Mouse (Mus musculus): Measurements from ENCODE around the gene Pctp. TPM values are rescaled to one million over a fixed set of nuclear protein-coding genes. Genes with fewer than 3 reads are reported as not detected.

Gene Pctp
- polyA plus RNA-seq, 1 experiment, result 13.9 TPM

DNA sequence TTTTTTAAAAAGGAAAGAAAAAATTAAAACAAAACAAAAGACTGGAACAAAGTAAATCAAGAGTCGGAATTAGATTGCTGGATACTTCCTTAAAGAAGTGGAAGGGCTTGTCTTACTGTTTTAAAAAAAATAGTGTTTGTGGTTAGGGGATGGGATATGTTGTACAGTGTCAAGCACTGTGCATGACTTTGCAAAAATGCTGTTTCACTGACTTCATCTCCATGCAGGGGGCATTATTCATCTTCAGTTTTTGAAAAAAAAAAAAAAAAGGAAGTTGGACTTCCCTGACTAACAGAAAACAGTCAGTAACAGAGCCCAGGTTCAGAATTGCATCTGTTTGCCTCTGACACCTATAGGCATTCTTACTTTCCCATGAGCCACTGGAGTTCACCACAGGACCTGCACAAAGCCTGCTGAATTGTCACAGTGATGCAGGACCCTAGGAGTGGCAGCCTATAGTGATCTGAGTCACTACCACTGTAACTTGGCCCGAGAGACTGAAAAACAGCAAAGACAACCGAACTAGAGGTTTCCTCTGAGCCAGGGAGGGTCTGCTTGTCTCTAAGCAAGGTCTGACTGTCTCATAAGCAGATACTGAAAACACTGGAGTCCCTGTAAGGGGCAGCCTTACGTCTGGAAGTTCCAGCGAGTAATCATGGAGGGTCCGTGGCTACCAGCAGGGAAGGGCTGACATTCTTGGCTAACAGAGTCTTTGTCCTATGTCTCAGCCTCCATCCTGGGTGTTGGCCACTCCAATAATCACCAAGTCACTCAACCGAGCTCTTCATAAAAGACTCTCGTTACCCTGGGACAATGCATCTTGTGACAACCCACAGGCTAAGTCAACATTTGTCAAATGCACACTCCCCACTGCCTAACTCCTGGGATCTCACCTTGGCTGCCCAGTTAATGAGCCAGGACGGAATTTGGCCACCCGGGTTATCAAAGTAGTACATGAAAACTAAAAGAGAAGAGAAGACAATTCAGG lies 17.2 kb downstream of the Pctp start:
- TF ChIP-seq POLR2A (IDR thresholded peaks at IDR 0.05; ENCODE audit: insufficient read depth, low read length) (no peak), EP300 (IDR thresholded peaks at IDR 0.05; ENCODE audit: insufficient read depth, low read depth, low read length) (no peak), CTCF (IDR thresholded peaks at IDR 0.05; ENCODE audit: low read depth, low read length) (no peak)
- Histone ChIP-seq H3K4me1 (ENCODE audit: control insufficient read depth, insufficient read depth, low read length) (no peaks in the 10 kb centered on the region), H3K9ac (ENCODE audit: low read depth, poor library complexity, severe bottlenecking) (no peak overlapping the region)

DNA sequence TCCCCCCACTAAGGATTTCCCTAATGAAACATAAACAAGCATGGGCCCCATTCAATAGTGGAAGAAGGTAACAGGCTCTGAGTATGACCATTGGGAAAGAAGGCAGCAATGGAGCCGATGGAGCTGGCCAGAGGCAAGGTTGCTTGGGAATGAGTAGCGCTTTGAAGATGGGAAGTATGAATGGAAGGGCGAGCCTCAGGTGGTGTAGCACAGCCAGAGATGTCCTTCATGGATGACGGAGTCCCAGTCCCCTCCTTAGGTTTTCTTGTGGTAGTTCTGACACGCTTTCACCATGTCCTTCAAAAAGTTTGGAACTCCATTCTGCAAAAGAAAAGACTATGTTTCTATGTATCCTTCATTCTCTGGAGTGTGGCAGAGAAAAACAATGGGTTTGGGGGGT lies 18.3 kb downstream of the Pctp start:
- Histone ChIP-seq H3K4me3 (ENCODE audit: low read depth, low read length) (no peak overlapping the region), H3K4me1 (ENCODE audit: control insufficient read depth, insufficient read depth, low read length) (no peaks in the 10 kb centered on the region), H3K27ac (ENCODE audit: insufficient read depth, low read length) (no peak overlapping the region), H3K36me3 (ENCODE audit: control insufficient read depth, insufficient read depth, low read length, poor library complexity, severe bottlenecking) (no peaks in the 10 kb centered on the region), H3K9ac (ENCODE audit: low read depth, poor library complexity, severe bottlenecking) (no peak overlapping the region), H3K27me3 (ENCODE audit: control insufficient read depth, insufficient read depth, low read length, poor library complexity, severe bottlenecking) (no peaks in the 10 kb centered on the region), H3K9me3 (replicated peaks; ENCODE audit: control insufficient read depth, insufficient read depth, low read length, poor library complexity, severe bottlenecking) (no peaks in the 10 kb centered on the region)
- TF ChIP-seq POLR2A (IDR thresholded peaks at IDR 0.05; ENCODE audit: insufficient read depth, low read length) (no peak), CTCF (IDR thresholded peaks at IDR 0.05; ENCODE audit: low read depth, low read length) (no peak), EP300 (IDR thresholded peaks at IDR 0.05; ENCODE audit: insufficient read depth, low read depth, low read length) (no peak)

More for the DNA sequence above, 17.2 kb downstream of the Pctp start:
- Histone ChIP-seq H3K9me3 (replicated peaks; ENCODE audit: control insufficient read depth, insufficient read depth, low read length, poor library complexity, severe bottlenecking) (no peaks in the 10 kb centered on the region), H3K27ac (ENCODE audit: insufficient read depth, low read length) (no peak overlapping the region), H3K4me3 (ENCODE audit: low read depth, low read length) (no peak overlapping the region), H3K27me3 (ENCODE audit: control insufficient read depth, insufficient read depth, low read length, poor library complexity, severe bottlenecking) (no peaks in the 10 kb centered on the region), H3K36me3 (ENCODE audit: control insufficient read depth, insufficient read depth, low read length, poor library complexity, severe bottlenecking) (no peaks in the 10 kb centered on the region)

DNA sequence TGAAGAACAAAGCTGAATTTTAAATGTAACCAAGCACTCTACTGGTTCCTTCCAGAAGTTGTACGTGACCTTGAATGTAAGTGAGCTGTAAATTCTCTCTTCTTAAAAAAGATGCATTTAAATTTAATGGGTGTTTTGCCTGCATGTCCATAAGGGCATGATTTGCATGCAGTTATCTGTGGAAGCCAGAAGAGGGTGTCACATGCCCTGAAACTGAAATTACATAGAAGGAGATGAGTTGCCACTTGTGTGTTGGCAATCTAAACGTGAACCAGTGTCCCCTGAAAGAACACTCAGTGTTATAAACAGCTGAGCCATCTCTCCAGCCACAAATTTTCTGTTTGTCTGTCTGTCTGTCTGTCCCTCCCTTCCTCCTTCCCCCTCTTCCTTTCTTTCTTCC lies 19.8 kb downstream of the Pctp start:
- Histone ChIP-seq H3K4me3 (ENCODE audit: low read depth, low read length) (no peak overlapping the region), H3K9ac (ENCODE audit: low read depth, poor library complexity, severe bottlenecking) (no peak overlapping the region), H3K27ac (ENCODE audit: insufficient read depth, low read length) (no peak overlapping the region), H3K4me1 (ENCODE audit: control insufficient read depth, insufficient read depth, low read length) (no peaks in the 10 kb centered on the region), H3K27me3 (ENCODE audit: control insufficient read depth, insufficient read depth, low read length, poor library complexity, severe bottlenecking) (no peaks in the 10 kb centered on the region), H3K9me3 (replicated peaks; ENCODE audit: control insufficient read depth, insufficient read depth, low read length, poor library complexity, severe bottlenecking) (no peaks in the 10 kb centered on the region), H3K36me3 (ENCODE audit: control insufficient read depth, insufficient read depth, low read length, poor library complexity, severe bottlenecking) (no peaks in the 10 kb centered on the region)
- no peak for TF ChIP-seq POLR2A (IDR thresholded peaks at IDR 0.05; ENCODE audit: insufficient read depth, low read length)
- no peak for TF ChIP-seq CTCF (IDR thresholded peaks at IDR 0.05; ENCODE audit: low read depth, low read length)
- no peak for TF ChIP-seq EP300 (IDR thresholded peaks at IDR 0.05; ENCODE audit: insufficient read depth, low read depth, low read length)

DNA sequence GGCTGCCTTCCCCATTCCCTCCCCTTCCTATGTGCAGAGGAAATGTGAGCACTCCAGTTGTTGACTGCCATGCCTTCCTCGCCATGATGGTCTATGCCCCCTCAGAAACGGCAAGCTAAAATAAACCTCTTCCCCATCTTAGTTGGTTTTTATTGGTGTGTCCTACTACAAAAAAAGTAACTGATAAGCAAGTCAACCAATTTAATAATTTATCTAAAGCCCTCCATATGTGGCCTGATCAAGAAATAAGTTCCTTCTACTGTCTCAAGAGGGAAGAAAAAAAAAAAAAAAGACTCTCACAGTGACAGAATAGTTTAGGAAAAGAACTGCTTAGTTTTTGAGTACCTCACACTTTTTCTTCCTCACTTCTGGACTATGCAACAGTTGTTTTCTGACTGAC lies 22.6 kb downstream of the Pctp start:
- H3K9me3 ChIP-seq (replicated peaks; ENCODE audit: control insufficient read depth, insufficient read depth, low read length, poor library complexity, severe bottlenecking), result no peaks in the 10 kb centered on the region
- H3K36me3 ChIP-seq (ENCODE audit: control insufficient read depth, insufficient read depth, low read length, poor library complexity, severe bottlenecking), result no peaks in the 10 kb centered on the region
- H3K4me1 ChIP-seq (ENCODE audit: control insufficient read depth, insufficient read depth, low read length), result no peaks in the 10 kb centered on the region
- TF ChIP-seq EP300 (IDR thresholded peaks at IDR 0.05; ENCODE audit: insufficient read depth, low read depth, low read length) (no peak), POLR2A (IDR thresholded peaks at IDR 0.05; ENCODE audit: insufficient read depth, low read length) (no peak), CTCF (IDR thresholded peaks at IDR 0.05; ENCODE audit: low read depth, low read length) (no peak)
- H3K27ac ChIP-seq (ENCODE audit: insufficient read depth, low read length), result no peak overlapping the region
- H3K4me3 ChIP-seq (ENCODE audit: low read depth, low read length), result no peak overlapping the region
- no peaks in the 10 kb centered on the region for H3K27me3 ChIP-seq (ENCODE audit: control insufficient read depth, insufficient read depth, low read length, poor library complexity, severe bottlenecking)
- H3K9ac ChIP-seq (ENCODE audit: low read depth, poor library complexity, severe bottlenecking), result no peak overlapping the region

DNA sequence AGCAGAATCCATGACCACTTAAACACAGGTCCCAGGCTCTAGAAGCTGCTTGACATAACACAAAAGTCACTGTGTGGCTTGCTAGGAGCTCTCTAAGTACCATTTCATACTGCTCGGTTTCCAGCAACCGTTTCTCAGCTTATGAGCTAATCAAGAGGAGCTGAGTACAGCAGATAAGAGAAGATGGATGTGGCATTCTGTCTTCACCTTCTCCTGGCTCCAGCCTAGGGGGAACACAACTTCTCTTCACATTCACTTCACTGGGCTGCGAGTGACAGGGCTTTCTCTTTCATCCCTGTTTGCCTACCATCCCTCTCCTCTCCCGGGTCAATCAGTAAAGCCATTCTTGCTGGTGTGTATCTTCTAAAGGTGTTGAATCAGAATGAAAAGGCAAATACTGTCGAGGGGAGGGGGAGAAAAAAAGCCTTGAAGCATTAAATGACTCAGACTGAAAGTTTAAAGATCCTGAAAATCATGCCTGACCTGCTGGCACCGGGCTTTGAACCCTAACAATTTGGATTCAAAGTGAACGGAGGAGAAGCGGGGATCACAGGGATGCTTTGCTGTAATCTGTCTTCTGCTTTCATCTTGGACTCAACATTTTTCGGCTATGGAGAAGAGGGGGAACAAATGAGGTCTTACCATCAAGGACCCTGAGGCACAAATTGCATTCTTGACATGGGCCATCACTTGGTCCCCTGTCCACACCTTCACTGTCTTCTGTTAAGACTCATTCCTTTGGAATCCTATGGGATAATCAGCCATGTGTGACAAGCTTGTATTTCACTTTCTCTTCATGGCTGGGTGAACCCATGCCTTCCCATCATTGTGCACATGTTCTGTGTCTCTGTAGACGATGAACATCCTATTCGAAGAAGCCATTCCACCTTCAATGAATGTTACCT lies 23.5 kb downstream of the Pctp start:
- Histone ChIP-seq H3K27me3 (ENCODE audit: control insufficient read depth, insufficient read depth, low read length, poor library complexity, severe bottlenecking) (no peaks in the 10 kb centered on the region), H3K9ac (ENCODE audit: low read depth, poor library complexity, severe bottlenecking) (no peak overlapping the region), H3K4me3 (ENCODE audit: low read depth, low read length) (no peak overlapping the region), H3K27ac (ENCODE audit: insufficient read depth, low read length) (no peak overlapping the region), H3K4me1 (ENCODE audit: control insufficient read depth, insufficient read depth, low read length) (no peaks in the 10 kb centered on the region), H3K9me3 (replicated peaks; ENCODE audit: control insufficient read depth, insufficient read depth, low read length, poor library complexity, severe bottlenecking) (no peaks in the 10 kb centered on the region), H3K36me3 (ENCODE audit: control insufficient read depth, insufficient read depth, low read length, poor library complexity, severe bottlenecking) (no peaks in the 10 kb centered on the region)
- TF ChIP-seq EP300 (IDR thresholded peaks at IDR 0.05; ENCODE audit: insufficient read depth, low read depth, low read length), result no peak
- no peak for TF ChIP-seq POLR2A (IDR thresholded peaks at IDR 0.05; ENCODE audit: insufficient read depth, low read length)
- TF ChIP-seq CTCF (IDR thresholded peaks at IDR 0.05; ENCODE audit: low read depth, low read length), result no peak
